Mouse (Mus musculus) brown adipose tissue, adult 24 weeks (tissue): Measurements from ENCODE around the gene Xpo4. TPM values are rescaled to one million over a fixed set of nuclear protein-coding genes. Genes with fewer than 3 reads are reported as not detected.

Source experiments
- H3K27ac ChIP-seq: fragments of 200-500 bp; replicated peaks from 2 replicates; pipeline ENCODE4 v1.5.1; 2012; ENCODE audit warnings: low read depth, mild to moderate bottlenecking, low read length
- H3K4me1 ChIP-seq: fragments of 200-500 bp; 2 replicates; pipeline ENCODE4 v1.6.1; 2012; ENCODE audit warnings: low read length, mixed read lengths; ENCODE audit not compliant: control insufficient read depth, insufficient read depth, insufficient read length
- H3K4me3 ChIP-seq: fragments of 200-500 bp; 2 replicates; pipeline ENCODE4 v1.5.1; 2012; ENCODE audit warnings: low read depth, mild to moderate bottlenecking, low read length, moderate library complexity; ENCODE audit not compliant: insufficient read depth
- polyA plus RNA-seq: library from polyadenylated mRNA; stranded (reverse); fragments of >200 nt; gene quantifications from 2 replicates; pipeline ENCODE4 v1.2.4, GENCODE M21; 2012; ENCODE audit not compliant: missing spikeins, insufficient read depth, insufficient read length

Gene Xpo4
- polyA plus RNA-seq, 1 experiment: 5.9 TPM

- no peak overlapping the region for H3K4me3 ChIP-seq
- H3K27ac ChIP-seq: no peak overlapping the region
- H3K4me1 ChIP-seq: no peaks in the 10 kb centered on the region
Observed at GRCm38 (mm10) chr14:57606663-57607365, 58.4 kb downstream of the Xpo4 start.

- H3K4me1 ChIP-seq: no peaks in the 10 kb centered on the region
- no peak overlapping the region for H3K4me3 ChIP-seq
- H3K27ac ChIP-seq: no peak overlapping the region
Observed at GRCm38 (mm10) chr14:57593279-57593678, 72.0 kb downstream of the Xpo4 start.

DNA sequence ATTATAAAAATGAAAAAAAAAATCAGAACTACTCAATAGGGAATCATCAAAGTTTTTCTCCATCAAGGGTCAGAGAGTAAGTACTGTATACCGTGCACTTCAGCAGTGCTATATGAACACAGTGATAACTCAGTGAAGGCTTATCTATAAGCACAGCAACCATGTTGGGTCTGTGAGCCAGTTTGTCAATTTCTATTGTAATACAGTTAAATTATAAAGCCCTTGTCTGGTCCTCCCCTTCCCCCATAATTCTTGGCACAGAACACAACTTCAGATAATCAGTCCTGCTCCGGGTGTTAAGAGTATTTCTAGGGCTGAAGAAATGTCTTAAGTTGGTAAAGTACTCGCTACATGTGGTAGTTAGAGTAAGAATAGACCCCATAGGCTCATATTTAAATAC lies 73.4 kb downstream of the Xpo4 start:
- Histone ChIP-seq H3K27ac (no peak overlapping the region), H3K4me1 (no peaks in the 10 kb centered on the region), H3K4me3 (no peak overlapping the region)

GRCm38 (mm10) chr14:57576364-57577060 lies 88.7 kb downstream of the Xpo4 start:
- Histone ChIP-seq H3K4me1 (no peaks in the 10 kb centered on the region), H3K27ac (no peak overlapping the region), H3K4me3 (no peak overlapping the region)

GRCm38 (mm10) chr14:57574792-57575587 lies 90.2 kb downstream of the Xpo4 start:
- H3K27ac ChIP-seq: no peak overlapping the region
- H3K4me3 ChIP-seq: no peak overlapping the region
- H3K4me1 ChIP-seq: no peaks in the 10 kb centered on the region; the same call in 1 of the 2 replicates

DNA sequence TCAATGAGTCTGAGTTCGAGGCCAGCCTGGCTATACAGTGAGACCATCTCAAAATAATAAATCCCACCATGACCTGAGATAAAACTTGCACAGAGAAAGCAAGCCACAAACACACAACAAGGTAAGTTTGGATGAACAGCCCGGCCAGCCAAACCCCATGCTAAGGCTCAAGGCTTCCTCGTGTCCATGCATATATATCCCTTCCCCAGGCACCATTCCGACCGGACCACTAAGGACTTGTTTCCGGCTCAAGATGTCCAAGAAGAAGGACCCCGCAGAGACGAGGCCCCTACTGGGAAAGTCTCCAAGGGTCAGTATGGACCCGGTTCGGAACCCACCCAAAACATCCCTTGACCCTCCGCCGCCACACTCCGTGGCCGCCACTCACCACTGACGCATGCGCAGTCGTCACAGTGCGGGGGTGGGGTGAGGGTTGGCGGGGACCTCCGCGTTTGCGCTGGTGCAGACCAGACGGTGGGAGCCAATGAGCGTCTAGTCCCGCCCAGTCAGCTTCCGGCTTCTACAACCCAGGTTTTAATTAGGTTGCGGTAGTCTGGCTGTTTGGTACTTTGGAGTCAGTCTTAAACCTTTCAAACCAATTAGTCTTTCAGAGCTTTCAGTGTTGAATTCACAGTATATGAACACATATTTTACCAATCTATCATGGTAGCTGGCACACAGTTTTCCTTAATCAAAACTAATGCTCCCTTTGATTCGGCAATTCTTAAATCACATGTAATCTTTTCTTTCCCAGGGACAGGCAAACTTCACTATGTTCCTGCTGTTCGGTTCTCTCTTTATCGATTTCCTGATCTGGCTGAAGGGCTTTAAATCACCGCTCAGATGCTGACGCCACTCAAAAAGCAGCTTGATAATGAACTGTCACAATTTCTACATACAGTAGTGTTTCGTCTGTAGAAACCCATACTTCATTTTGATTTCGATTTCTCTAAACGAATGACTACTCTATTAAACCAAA lies 93.8 kb downstream of the Xpo4 start, which contains the start of gene Eef1akmt1:
Gene Eef1akmt1, minus strand, starts transcription at position 458 of the 979 bp plus-strand sequence.
- Histone ChIP-seq H3K4me3 (peak within 1 kb of the TSS; percentile 86), H3K27ac (peak within 1 kb of the TSS; percentile 76), H3K4me1 (no peaks in the 10 kb centered on the region; the same call in 1 of the 2 replicates)

GRCm38 (mm10) chr14:57565626-57566025 lies 99.6 kb downstream of the Xpo4 start:
- H3K27ac ChIP-seq: no peak overlapping the region
- no peak overlapping the region for H3K4me3 ChIP-seq
- no peaks in the 10 kb centered on the region; the same call in 1 of the 2 replicates for H3K4me1 ChIP-seq

- H3K4me1 ChIP-seq: no peaks in the 10 kb centered on the region
- H3K27ac ChIP-seq: no peak overlapping the region
- H3K4me3 ChIP-seq: no peak overlapping the region
Observed at GRCm38 (mm10) chr14:57556922-57557321, 108.3 kb downstream of the Xpo4 start.

GRCm38 (mm10) chr14:57555471-57556070 lies 109.7 kb downstream of the Xpo4 start:
- H3K27ac ChIP-seq: no peak overlapping the region
- no peak overlapping the region for H3K4me3 ChIP-seq
- H3K4me1 ChIP-seq: no peaks in the 10 kb centered on the region

- no peak overlapping the region for H3K27ac ChIP-seq
- H3K4me3 ChIP-seq: no peak overlapping the region
- no peaks in the 10 kb centered on the region for H3K4me1 ChIP-seq
Observed at GRCm38 (mm10) chr14:57554434-57554833, 110.8 kb downstream of the Xpo4 start.

- Histone ChIP-seq H3K27ac (no peak overlapping the region), H3K4me3 (no peak overlapping the region), H3K4me1 (no peaks in the 10 kb centered on the region)
Observed at GRCm38 (mm10) chr14:57552945-57553344, 112.3 kb downstream of the Xpo4 start.

GRCm38 (mm10) chr14:57547062-57547461 lies 118.2 kb downstream of the Xpo4 start:
- no peak overlapping the region for H3K27ac ChIP-seq
- H3K4me3 ChIP-seq: no peak overlapping the region

DNA sequence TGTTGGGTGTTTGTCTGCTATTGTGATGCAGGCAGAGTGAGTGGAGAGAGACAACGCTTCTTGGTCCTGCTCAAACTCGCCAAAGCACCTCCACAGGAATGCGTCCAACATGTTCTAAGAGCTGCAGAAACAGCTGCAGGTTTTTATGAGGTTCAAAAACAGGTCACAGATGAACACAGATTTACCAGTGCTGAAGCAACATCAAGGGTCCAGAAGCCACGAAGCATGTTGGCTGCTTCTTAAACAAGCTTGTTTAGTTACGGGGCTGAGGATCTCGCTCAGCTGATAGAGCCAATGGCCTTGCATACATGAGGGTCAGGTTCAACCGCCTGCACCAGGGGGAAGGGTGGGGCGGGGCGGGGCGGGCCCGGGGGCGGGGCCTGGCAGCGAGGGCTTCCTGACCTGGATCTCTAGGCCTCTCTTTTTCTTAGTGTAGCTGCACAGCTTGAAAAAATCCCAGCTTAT lies 118.6 kb downstream of the Xpo4 start:
- Histone ChIP-seq H3K27ac (no peak overlapping the region), H3K4me3 (no peak overlapping the region), H3K4me1 (no peaks in the 10 kb centered on the region)

More at GRCm38 (mm10) chr14:57547062-57547461, 118.2 kb downstream of the Xpo4 start:
- no peaks in the 10 kb centered on the region for H3K4me1 ChIP-seq

DNA sequence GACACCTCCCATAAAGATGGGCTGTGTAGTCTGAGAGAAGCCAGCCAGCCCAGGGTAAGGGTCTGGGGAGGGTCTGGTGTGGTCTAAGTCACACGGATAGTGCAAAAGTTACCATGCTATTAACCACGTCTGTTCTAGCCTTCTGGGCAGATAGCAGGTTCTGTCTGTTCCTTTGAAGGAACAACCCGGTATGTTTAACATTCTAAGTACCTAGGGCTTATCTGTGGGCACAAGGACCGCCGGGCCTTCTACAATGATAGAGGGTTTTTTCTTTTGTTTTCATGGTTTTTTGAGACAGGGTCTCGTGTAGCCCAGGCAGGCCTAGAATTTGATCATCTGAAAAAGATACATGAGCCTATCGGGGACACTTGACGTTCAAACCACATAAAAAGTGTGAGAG lies 119.1 kb downstream of the Xpo4 start:
- no peaks in the 10 kb centered on the region for H3K4me1 ChIP-seq
- H3K27ac ChIP-seq: no peak overlapping the region
- H3K4me3 ChIP-seq: no peak overlapping the region
